Mouse (Mus musculus) midbrain, embryonic 11.5 days (tissue): ENCODE measurements around the gene Mdfic. TPM values are rescaled to one million over a fixed set of nuclear protein-coding genes. Genes with fewer than 3 reads are reported as not detected.

Experiments used
- ATAC-seq: fragments of 200-750 bp; cut with Nextera tagmentation; 2 replicates; pipeline ENCODE4 v1.8.0; 2017; ENCODE audit warnings: moderate TSS enrichment, moderate library complexity; ENCODE audit not compliant: low FRiP score
- DNase-seq: peaks from one replicate; pipeline ENCODE4 v3.0.0; 2015; ENCODE audit warnings: low spot score; ENCODE audit errors: missing footprints
- H3K27ac ChIP-seq: fragments of 300-500 bp; sonication (generic); 2 replicates; pipeline ENCODE4 v1.5.1; 2014; ENCODE audit warnings: low read depth, low read length
- H3K27me3 ChIP-seq: fragments of 300-500 bp; sonication (generic); 2 replicates; pipeline ENCODE4 v1.6.1; 2014; ENCODE audit warnings: mild to moderate bottlenecking, low read length, moderate library complexity, mixed read lengths; ENCODE audit not compliant: control insufficient read depth, insufficient read depth
- H3K36me3 ChIP-seq: fragments of 300-500 bp; sonication (generic); 2 replicates; pipeline ENCODE4 v1.6.1; 2014; ENCODE audit warnings: mild to moderate bottlenecking, low read length, moderate library complexity, mixed read lengths; ENCODE audit not compliant: control insufficient read depth, insufficient read depth
- H3K4me1 ChIP-seq: fragments of 300-500 bp; sonication (generic); 2 replicates; pipeline ENCODE4 v1.6.1; 2014; ENCODE audit warnings: low read length; ENCODE audit not compliant: control insufficient read depth, insufficient read depth
- H3K4me2 ChIP-seq: fragments of 300-500 bp; sonication (generic); 2 replicates; pipeline ENCODE4 v1.6.1; 2014; ENCODE audit warnings: mild to moderate bottlenecking, moderate library complexity
- H3K4me3 ChIP-seq: fragments of 300-500 bp; sonication (generic); 2 replicates; pipeline ENCODE4 v1.5.1; 2014; ENCODE audit warnings: low read depth, low read length
- H3K9ac ChIP-seq: fragments of 300-500 bp; sonication (generic); 2 replicates; pipeline ENCODE4 v1.6.1; 2014; ENCODE audit warnings: low read length
- H3K9me3 ChIP-seq: fragments of 300-500 bp; sonication (generic); 2 replicates; pipeline ENCODE4 v1.6.1; 2016; ENCODE audit warnings: low read length; ENCODE audit not compliant: control insufficient read depth
- WGBS: fragments of 180-500 bp; shearing (Covaris S2); extraction: QIAGEN DNeasy Blood & Tissue Kit; methylation state at CpG from one replicate; pipeline ENCODE4 v1.1.7; 2014; 5-methylcytosine and 5-hydroxymethylcytosine counted together
- polyA plus RNA-seq: library from polyadenylated mRNA; unstranded; fragments of >200 nt; fragmentation: Nextera tagmentation; extraction: Ambion mirVana; gene quantifications from 2 replicates; pipeline ENCODE4 v1.2.1, GENCODE M21; 2014

The Mdfic gene
- polyA plus RNA-seq, 1 experiment from 2014 or later = 7.0 TPM

DNA sequence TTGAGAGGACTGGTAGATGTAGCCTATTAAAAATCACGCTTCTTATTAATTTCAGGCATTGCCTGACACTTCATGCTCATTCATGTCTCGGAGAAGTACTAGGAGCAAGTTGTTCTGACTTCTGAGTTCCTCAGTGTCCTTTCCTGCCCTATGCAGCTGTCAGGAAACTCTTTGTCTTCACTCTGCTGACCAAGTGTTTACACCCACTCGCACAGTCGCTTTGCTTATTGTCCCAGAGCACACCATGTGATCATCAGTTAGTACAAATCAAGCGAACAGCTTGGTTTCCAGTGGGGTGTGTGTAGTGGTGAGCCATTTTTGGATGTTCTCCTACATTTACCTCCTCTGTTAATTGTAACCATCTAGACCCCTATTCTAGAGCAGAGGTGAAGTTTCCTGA is 25.4 kb downstream of the Mdfic start:
- Histone ChIP-seq H3K4me3 (no peak overlapping the region), H3K9me3 (no peaks in the 10 kb centered on the region), H3K36me3 (no peaks in the 10 kb centered on the region), H3K9ac (no peak overlapping the region), H3K27ac (no peak overlapping the region), H3K4me1 (no peaks in the 10 kb centered on the region), H3K4me2 (no peak overlapping the region), H3K27me3 (no peaks in the 10 kb centered on the region)
- ATAC-seq (no peak), DNase-seq (no peak)
- WGBS = 81% methylated on average over 5 of the region's 5 CpGs

GRCm38 (mm10) chr6:15747396-15748155 is 27.1 kb downstream of the Mdfic start:
- Histone ChIP-seq H3K9ac (no peak overlapping the region), H3K36me3 (no peaks in the 10 kb centered on the region), H3K27me3 (no peaks in the 10 kb centered on the region), H3K4me2 (no peak overlapping the region), H3K4me3 (no peak overlapping the region), H3K27ac (no peak overlapping the region), H3K9me3 (no peaks in the 10 kb centered on the region), H3K4me1 (no peaks in the 10 kb centered on the region)
- no peak for ATAC-seq
- DNase-seq = no peak
- 89% methylated on average over 5 of the region's 5 CpGs for WGBS

DNA sequence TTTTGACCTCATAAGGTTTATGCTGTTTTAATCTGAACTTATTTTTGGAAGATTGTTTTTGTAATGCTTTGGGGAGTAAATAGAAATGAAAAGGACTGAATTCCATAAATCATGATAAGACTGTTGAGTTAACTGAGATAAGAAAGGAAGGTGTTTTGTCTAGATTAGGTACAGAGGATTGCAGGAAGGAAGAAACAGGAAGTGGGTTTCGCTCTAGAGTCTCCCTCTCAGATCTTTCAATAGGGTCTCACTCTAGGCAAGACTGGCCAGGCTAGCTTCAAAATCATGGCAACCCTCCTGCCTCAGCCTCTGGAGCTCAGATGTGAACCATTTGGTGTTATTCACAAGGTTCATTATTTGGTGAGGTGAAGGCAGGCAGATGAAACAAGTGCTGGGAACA is 27.8 kb downstream of the Mdfic start:
- Histone ChIP-seq H3K4me1 (no peaks in the 10 kb centered on the region), H3K36me3 (no peaks in the 10 kb centered on the region), H3K27ac (no peak overlapping the region), H3K9ac (no peak overlapping the region), H3K9me3 (no peaks in the 10 kb centered on the region), H3K4me2 (no peak overlapping the region), H3K4me3 (no peak overlapping the region), H3K27me3 (no peaks in the 10 kb centered on the region)
- DNase-seq (no peak), ATAC-seq (no peak)
- 89% methylated on average over 1 of the region's 1 CpGs for WGBS

GRCm38 (mm10) chr6:15748943-15749342 is 28.5 kb downstream of the Mdfic start:
- no peaks in the 10 kb centered on the region for H3K36me3 ChIP-seq
- H3K9me3 ChIP-seq = no peaks in the 10 kb centered on the region
- no peaks in the 10 kb centered on the region for H3K4me1 ChIP-seq
- no peak overlapping the region for H3K27ac ChIP-seq
- WGBS = 100% methylated on average over 2 of the region's 2 CpGs
- no peaks in the 10 kb centered on the region for H3K27me3 ChIP-seq
- no peak overlapping the region for H3K9ac ChIP-seq
- ATAC-seq = no peak
- H3K4me3 ChIP-seq = no peak overlapping the region
- H3K4me2 ChIP-seq = no peak overlapping the region
- DNase-seq = no peak

GRCm38 (mm10) chr6:15750101-15750500 is 29.6 kb downstream of the Mdfic start:
- WGBS = 85% methylated on average over 5 of the region's 5 CpGs
- H3K27ac ChIP-seq = no peak overlapping the region
- DNase-seq (no peak), ATAC-seq (no peak)
- H3K4me3 ChIP-seq = no peak overlapping the region
- H3K4me2 ChIP-seq = no peak overlapping the region
- H3K9me3 ChIP-seq = no peaks in the 10 kb centered on the region
- no peaks in the 10 kb centered on the region for H3K36me3 ChIP-seq
- no peaks in the 10 kb centered on the region for H3K27me3 ChIP-seq
- H3K9ac ChIP-seq = no peak overlapping the region
- no peaks in the 10 kb centered on the region for H3K4me1 ChIP-seq

- H3K4me3 ChIP-seq = no peak overlapping the region
- no peaks in the 10 kb centered on the region for H3K27me3 ChIP-seq
- no peaks in the 10 kb centered on the region for H3K9me3 ChIP-seq
- H3K36me3 ChIP-seq = no peaks in the 10 kb centered on the region
- DNase-seq = no peak
- no peak overlapping the region for H3K4me2 ChIP-seq
- H3K9ac ChIP-seq = no peak overlapping the region
- H3K4me1 ChIP-seq = no peaks in the 10 kb centered on the region
- no peak overlapping the region for H3K27ac ChIP-seq
- 84% methylated on average over 2 of the region's 2 CpGs for WGBS
- no peak for ATAC-seq
Observed at GRCm38 (mm10) chr6:15751375-15751774, 30.9 kb downstream of the Mdfic start.

DNA sequence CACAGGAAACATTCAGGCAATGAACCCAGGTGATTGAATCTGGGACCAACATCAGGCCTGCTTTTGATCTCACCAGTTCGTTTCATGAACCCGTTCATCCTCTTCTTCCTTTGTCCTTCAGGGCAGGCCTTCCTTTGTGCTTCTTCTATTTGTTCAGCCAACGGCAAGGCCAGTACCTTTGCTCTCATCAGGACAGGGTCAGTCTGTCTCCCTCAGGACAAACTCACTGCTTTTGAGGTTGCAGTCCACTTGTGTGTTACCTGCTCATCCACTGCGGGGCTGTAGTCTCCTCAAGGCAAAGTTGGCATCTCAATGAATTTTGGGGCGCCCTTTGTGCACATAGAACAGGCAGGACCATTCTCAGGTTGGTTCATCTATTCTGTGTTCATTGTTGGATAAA is 31.7 kb downstream of the Mdfic start:
- Histone ChIP-seq H3K27ac (no peak overlapping the region), H3K4me1 (no peaks in the 10 kb centered on the region), H3K9me3 (no peaks in the 10 kb centered on the region), H3K4me3 (no peak overlapping the region), H3K27me3 (no peaks in the 10 kb centered on the region), H3K36me3 (no peaks in the 10 kb centered on the region), H3K9ac (no peak overlapping the region), H3K4me2 (no peak overlapping the region)
- DNase-seq (no peak), ATAC-seq (no peak)
- WGBS = 91% methylated on average over 5 of the region's 5 CpGs

DNA sequence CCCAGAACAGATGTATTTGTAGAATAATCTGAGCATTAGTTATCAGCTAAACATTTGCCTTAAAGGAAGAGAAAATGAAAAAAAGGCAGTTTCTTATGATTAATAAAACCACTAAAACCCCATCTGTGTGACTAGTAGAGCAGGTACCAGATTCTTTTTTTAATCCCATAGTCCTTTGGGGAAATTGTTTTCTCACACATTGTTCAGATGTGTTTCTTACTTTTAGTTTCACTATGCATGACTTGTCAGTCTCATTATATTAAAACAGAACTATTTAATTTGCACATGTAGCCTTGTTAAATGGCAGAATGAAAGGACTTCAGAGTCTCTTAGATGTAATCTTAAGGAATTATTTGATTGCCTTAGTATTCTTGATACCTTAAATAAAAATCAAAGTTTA is 32.7 kb downstream of the Mdfic start:
- Histone ChIP-seq H3K4me2 (no peak overlapping the region), H3K9me3 (no peaks in the 10 kb centered on the region), H3K9ac (no peak overlapping the region), H3K4me3 (no peak overlapping the region), H3K27me3 (no peaks in the 10 kb centered on the region), H3K27ac (no peak overlapping the region), H3K4me1 (no peaks in the 10 kb centered on the region), H3K36me3 (no peaks in the 10 kb centered on the region)
- DNase-seq = no peak
- no peak for ATAC-seq

- H3K9ac ChIP-seq = no peak overlapping the region
- DNase-seq (no peak), ATAC-seq (no peak)
- WGBS = 91% methylated on average over 3 of the region's 3 CpGs
- H3K4me2 ChIP-seq = no peak overlapping the region
- H3K27ac ChIP-seq = no peak overlapping the region
- H3K27me3 ChIP-seq = no peaks in the 10 kb centered on the region
- no peaks in the 10 kb centered on the region for H3K36me3 ChIP-seq
- H3K9me3 ChIP-seq = no peaks in the 10 kb centered on the region
- no peaks in the 10 kb centered on the region for H3K4me1 ChIP-seq
- no peak overlapping the region for H3K4me3 ChIP-seq
Observed at GRCm38 (mm10) chr6:15758394-15758793, 37.9 kb downstream of the Mdfic start.
